Mouse (Mus musculus) liver, postnatal 0 days (tissue): ENCODE results near the gene Atg2a.

Experiments used
- CTCF ChIP-seq: sonication (generic); IDR thresholded peaks from 2 replicates; pipeline ENCODE4 v1.5.1; 2016; ENCODE audit warnings: antibody characterized with exemption, low read depth
- EP300 ChIP-seq: IDR thresholded peaks from 2 replicates; pipeline ENCODE4 v1.6.1; 2016; ENCODE audit warnings: antibody characterized with exemption, low read depth, mild to moderate bottlenecking

GRCm38 (mm10) chr19:6289696-6290238, 48.3 kb downstream of the Atg2a start:
- TF ChIP-seq EP300: no peak
- TF ChIP-seq CTCF: peak; percentile 38; the same call in 1 of the 2 replicates
